Mouse (Mus musculus): ENCODE data around the gene Gsta3. TPM values are rescaled to one million over a fixed set of nuclear protein-coding genes. Genes with fewer than 3 reads are reported as not detected.

Gene Gsta3
- polyA plus RNA-seq, 1 experiment from 2014 or later, result 5.4 TPM

- peaks cover 6% of the 10 kb centered on the region for H3K4me1 ChIP-seq
- ATAC-seq, result no peak
- no peak overlapping the region for H3K4me3 ChIP-seq
- no peak overlapping the region for H3K4me2 ChIP-seq
- no peak overlapping the region for H3K9ac ChIP-seq
- WGBS (ENCODE audit: insufficient replicate concordance), result 78% methylated on average over 6 of the region's 6 CpGs
- H3K36me3 ChIP-seq, result no peaks in the 10 kb centered on the region
- no peaks in the 10 kb centered on the region for H3K9me3 ChIP-seq (replicated peaks)
- H3K27ac ChIP-seq, result no peak overlapping the region
- H3K27me3 ChIP-seq (replicated peaks), result no peaks in the 10 kb centered on the region
These were observed 5.0 kb upstream of the Gsta3 start for GRCm38 (mm10) chr1:21235359-21235758.

GRCm38 (mm10) chr1:21241096-21241495 lies 707 bp downstream of the Gsta3 start:
- Histone ChIP-seq H3K9ac (no peak overlapping the region), H3K4me1 (peaks cover 8% of the 10 kb centered on the region), H3K4me2 (no peak overlapping the region), H3K27ac (no peak overlapping the region), H3K36me3 (no peaks in the 10 kb centered on the region), H3K4me3 (no peak overlapping the region), H3K9me3 (replicated peaks) (no peaks in the 10 kb centered on the region), H3K27me3 (replicated peaks) (no peaks in the 10 kb centered on the region)
- no peak for ATAC-seq
- WGBS (ENCODE audit: insufficient replicate concordance), result 49% methylated on average over 1 of the region's 1 CpGs

- H3K4me2 ChIP-seq, result no peak overlapping the region
- 38% methylated on average over 4 of the region's 4 CpGs for WGBS (ENCODE audit: insufficient replicate concordance)
- no peak for ATAC-seq
- H3K27me3 ChIP-seq (replicated peaks), result no peaks in the 10 kb centered on the region
- H3K9me3 ChIP-seq (replicated peaks), result no peaks in the 10 kb centered on the region
- no peak overlapping the region for H3K9ac ChIP-seq
- no peak overlapping the region for H3K27ac ChIP-seq
- H3K4me3 ChIP-seq, result no peak overlapping the region
- H3K4me1 ChIP-seq, result peaks cover 8% of the 10 kb centered on the region
- no peaks in the 10 kb centered on the region for H3K36me3 ChIP-seq
These were observed 4.0 kb downstream of the Gsta3 start for GRCm38 (mm10) chr1:21244290-21244960.

GRCm38 (mm10) chr1:21246136-21246535 lies 5.7 kb downstream of the Gsta3 start:
- no peak for ATAC-seq
- Histone ChIP-seq H3K27ac (no peak overlapping the region), H3K36me3 (no peaks in the 10 kb centered on the region), H3K27me3 (replicated peaks) (no peaks in the 10 kb centered on the region), H3K9me3 (replicated peaks) (no peaks in the 10 kb centered on the region), H3K4me1 (no peaks in the 10 kb centered on the region), H3K4me2 (no peak overlapping the region), H3K9ac (no peak overlapping the region), H3K4me3 (no peak overlapping the region)
- WGBS (ENCODE audit: insufficient replicate concordance), result 59% methylated on average over 3 of the region's 3 CpGs

GRCm38 (mm10) chr1:21247896-21248295 lies 7.5 kb downstream of the Gsta3 start:
- no peak overlapping the region for H3K9ac ChIP-seq
- no peak overlapping the region for H3K4me2 ChIP-seq
- no peaks in the 10 kb centered on the region for H3K36me3 ChIP-seq
- no peak overlapping the region for H3K4me3 ChIP-seq
- H3K4me1 ChIP-seq, result no peaks in the 10 kb centered on the region
- H3K27me3 ChIP-seq (replicated peaks), result no peaks in the 10 kb centered on the region
- no peaks in the 10 kb centered on the region for H3K9me3 ChIP-seq (replicated peaks)
- no peak overlapping the region for H3K27ac ChIP-seq
- ATAC-seq, result no peak

- WGBS (ENCODE audit: insufficient replicate concordance), result 55% methylated on average over 9 of the region's 9 CpGs
These were observed 8.4 kb downstream of the Gsta3 start for GRCm38 (mm10) chr1:21248560-21249390.

GRCm38 (mm10) chr1:21251661-21252060 lies 11.3 kb downstream of the Gsta3 start:
- no peak overlapping the region for H3K4me2 ChIP-seq
- no peak overlapping the region for H3K4me3 ChIP-seq
- no peaks in the 10 kb centered on the region for H3K9me3 ChIP-seq (replicated peaks)
- ATAC-seq, result no peak
- no peaks in the 10 kb centered on the region for H3K36me3 ChIP-seq
- H3K9ac ChIP-seq, result no peak overlapping the region
- WGBS (ENCODE audit: insufficient replicate concordance), result 69% methylated on average over 6 of the region's 6 CpGs
- H3K4me1 ChIP-seq, result no peaks in the 10 kb centered on the region
- H3K27me3 ChIP-seq (replicated peaks), result no peaks in the 10 kb centered on the region
- no peak overlapping the region for H3K27ac ChIP-seq

More at GRCm38 (mm10) chr1:21248560-21249390, 8.4 kb downstream of the Gsta3 start:
- H3K4me3 ChIP-seq, result no peak overlapping the region
- ATAC-seq, result no peak
- H3K27ac ChIP-seq, result no peak overlapping the region
- H3K4me2 ChIP-seq, result no peak overlapping the region
- H3K4me1 ChIP-seq, result no peaks in the 10 kb centered on the region
- no peak overlapping the region for H3K9ac ChIP-seq
- no peaks in the 10 kb centered on the region for H3K36me3 ChIP-seq
- H3K27me3 ChIP-seq (replicated peaks), result no peaks in the 10 kb centered on the region
- H3K9me3 ChIP-seq (replicated peaks), result no peaks in the 10 kb centered on the region

- H3K4me2 ChIP-seq, result no peak overlapping the region
- H3K27me3 ChIP-seq (replicated peaks), result no peaks in the 10 kb centered on the region
- no peaks in the 10 kb centered on the region for H3K36me3 ChIP-seq
- no peaks in the 10 kb centered on the region for H3K4me1 ChIP-seq
- ATAC-seq, result no peak
- no peak overlapping the region for H3K9ac ChIP-seq
- no peaks in the 10 kb centered on the region for H3K9me3 ChIP-seq (replicated peaks)
- H3K4me3 ChIP-seq, result no peak overlapping the region
- WGBS (ENCODE audit: insufficient replicate concordance), result 72% methylated on average over 10 of the region's 10 CpGs
- no peak overlapping the region for H3K27ac ChIP-seq
These were observed 12.3 kb downstream of the Gsta3 start for GRCm38 (mm10) chr1:21252566-21253302.

- no peak overlapping the region for H3K4me2 ChIP-seq
- H3K4me1 ChIP-seq, result no peaks in the 10 kb centered on the region
- no peak for ATAC-seq
- no peak overlapping the region for H3K9ac ChIP-seq
- WGBS (ENCODE audit: insufficient replicate concordance), result 63% methylated on average over 1 of the region's 1 CpGs
- no peaks in the 10 kb centered on the region for H3K9me3 ChIP-seq (replicated peaks)
- no peak overlapping the region for H3K27ac ChIP-seq
- H3K36me3 ChIP-seq, result no peaks in the 10 kb centered on the region
- H3K4me3 ChIP-seq, result no peak overlapping the region
- H3K27me3 ChIP-seq (replicated peaks), result no peaks in the 10 kb centered on the region
These were observed 12.9 kb downstream of the Gsta3 start for GRCm38 (mm10) chr1:21253303-21253650.

GRCm38 (mm10) chr1:21253856-21254255 lies 13.5 kb downstream of the Gsta3 start:
- ATAC-seq, result no peak
- Histone ChIP-seq H3K4me1 (no peaks in the 10 kb centered on the region), H3K36me3 (no peaks in the 10 kb centered on the region), H3K9me3 (replicated peaks) (no peaks in the 10 kb centered on the region), H3K9ac (no peak overlapping the region), H3K4me2 (no peak overlapping the region), H3K27ac (no peak overlapping the region), H3K27me3 (replicated peaks) (no peaks in the 10 kb centered on the region), H3K4me3 (no peak overlapping the region)
- 67% methylated on average over 4 of the region's 4 CpGs for WGBS (ENCODE audit: insufficient replicate concordance)

GRCm38 (mm10) chr1:21255625-21256345 lies 15.4 kb downstream of the Gsta3 start:
- no peak overlapping the region for H3K27ac ChIP-seq
- H3K36me3 ChIP-seq, result no peaks in the 10 kb centered on the region
- no peak overlapping the region for H3K4me3 ChIP-seq
- no peak overlapping the region for H3K4me2 ChIP-seq
- no peak for ATAC-seq
- no peaks in the 10 kb centered on the region for H3K4me1 ChIP-seq
- 68% methylated on average over 7 of the region's 7 CpGs for WGBS (ENCODE audit: insufficient replicate concordance)
- no peaks in the 10 kb centered on the region for H3K9me3 ChIP-seq (replicated peaks)
- H3K9ac ChIP-seq, result no peak overlapping the region
- no peaks in the 10 kb centered on the region for H3K27me3 ChIP-seq (replicated peaks)

- no peaks in the 10 kb centered on the region for H3K4me1 ChIP-seq
These were observed 16.0 kb downstream of the Gsta3 start for GRCm38 (mm10) chr1:21256391-21256790.

More at GRCm38 (mm10) chr1:21256391-21256790, 16.0 kb downstream of the Gsta3 start:
- H3K9me3 ChIP-seq (replicated peaks), result no peaks in the 10 kb centered on the region
- H3K4me3 ChIP-seq, result no peak overlapping the region
- no peaks in the 10 kb centered on the region for H3K36me3 ChIP-seq
- H3K4me2 ChIP-seq, result no peak overlapping the region
- no peak for ATAC-seq
- no peaks in the 10 kb centered on the region for H3K27me3 ChIP-seq (replicated peaks)
- no peak overlapping the region for H3K27ac ChIP-seq
- H3K9ac ChIP-seq, result no peak overlapping the region
- 53% methylated on average over 3 of the region's 3 CpGs for WGBS (ENCODE audit: insufficient replicate concordance)

All from liver, embryonic 12.5 days (tissue).